Mouse (Mus musculus) 3134 (cell line): ENCODE measurements around the gene Fos.

Experiments
- DNase-seq: peaks from one replicate; pipeline ENCODE4 v3.0.0-alpha.2; 2011; ENCODE audit warnings: low spot score; ENCODE audit not compliant: insufficient read length; ENCODE audit errors: extremely low read depth

Gene Fos

GRCm38 (mm10) chr12:85486766-85487069 is 13.0 kb downstream of the Fos start:
- peak; percentile 35 for DNase-seq

DNA sequence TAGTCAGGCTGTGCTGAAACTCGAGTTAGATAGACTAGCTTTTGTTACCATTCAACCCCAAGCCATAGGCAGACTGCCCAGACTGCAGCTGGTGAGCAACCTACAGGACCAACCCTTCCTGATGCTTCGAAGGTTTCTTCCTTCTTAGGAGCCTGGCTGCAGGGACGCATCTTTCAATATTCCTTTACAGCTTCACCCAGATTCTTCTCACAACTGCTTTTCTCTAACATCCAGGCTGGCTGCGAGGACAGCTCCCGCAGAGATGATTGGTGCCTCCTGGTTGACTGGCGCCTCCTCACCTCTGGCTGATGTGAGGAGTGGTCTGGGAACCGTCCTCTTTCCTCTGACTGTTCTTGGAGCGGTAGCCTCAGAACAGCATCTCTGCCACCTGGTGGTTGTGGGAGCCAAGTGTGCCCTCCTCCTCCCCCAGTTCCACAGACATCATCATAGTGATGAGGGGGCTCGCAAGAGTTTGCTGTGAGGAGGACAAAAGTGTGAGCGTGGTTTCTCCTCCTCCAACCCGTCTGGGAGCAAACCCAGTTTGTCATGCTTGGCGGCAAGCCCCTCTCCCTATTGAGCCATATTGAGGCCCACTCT is 14.0 kb downstream of the Fos start:
- peak; percentile 55 for DNase-seq

DNA sequence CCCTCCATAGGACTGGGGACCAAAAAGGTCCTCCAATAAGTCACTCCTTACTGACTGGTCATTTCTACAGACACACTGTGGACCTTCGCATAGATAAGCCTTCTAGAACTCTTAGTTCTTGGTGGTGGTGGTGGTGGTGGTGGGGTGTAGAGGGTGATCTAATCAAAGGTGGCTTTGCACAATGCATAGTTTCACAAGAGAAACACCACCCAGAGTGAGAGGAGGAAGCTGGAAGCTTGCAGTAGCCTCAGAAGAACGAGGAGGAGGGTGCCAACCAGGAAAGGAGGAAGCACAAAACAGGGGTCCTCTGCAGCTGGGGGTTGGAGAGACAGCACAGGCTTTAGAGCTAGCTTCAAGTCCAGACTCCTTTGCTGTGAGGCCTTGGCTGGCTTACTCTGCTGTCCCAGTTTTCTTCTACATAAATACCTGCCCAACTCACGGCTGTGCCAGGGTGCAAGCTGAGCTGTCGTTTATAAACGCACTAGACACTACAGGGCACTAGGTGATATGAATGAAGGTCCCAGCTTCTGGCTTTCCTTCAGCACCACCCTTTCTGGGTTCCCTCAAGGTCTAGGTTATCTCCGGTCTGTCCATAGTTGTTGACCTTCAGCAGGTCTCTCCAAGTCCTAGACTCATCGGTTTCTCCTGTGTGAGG is 15.7 kb downstream of the Fos start:
- DNase-seq = no peak

- no peak for DNase-seq
These were observed 16.6 kb downstream of the Fos start for GRCm38 (mm10) chr12:85490096-85490820.

GRCm38 (mm10) chr12:85490991-85491390 is 17.3 kb downstream of the Fos start:
- DNase-seq = no peak

- peak; percentile 58 for DNase-seq
These were observed 18.5 kb downstream of the Fos start for GRCm38 (mm10) chr12:85492084-85492645.

DNA sequence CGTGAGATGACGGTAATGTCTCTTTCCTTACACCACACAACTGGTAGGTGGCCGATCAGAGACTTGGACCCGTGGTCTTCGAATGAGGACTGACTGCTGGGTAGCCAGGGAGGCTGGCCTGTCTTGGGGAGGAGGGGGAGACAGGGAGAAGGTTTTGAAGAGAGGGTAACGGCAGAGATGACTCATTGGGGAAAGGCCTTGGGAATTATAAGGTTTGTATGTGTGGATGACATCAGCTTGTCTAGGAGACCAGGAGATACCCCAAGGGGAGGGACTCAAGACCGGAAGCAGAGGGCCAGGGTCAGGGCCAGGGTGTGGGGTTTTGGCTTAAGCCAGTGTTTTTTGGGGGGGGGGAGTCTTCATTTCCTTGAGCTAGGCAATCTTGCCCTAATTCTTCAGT is 22.6 kb downstream of the Fos start:
- DNase-seq = no peak

GRCm38 (mm10) chr12:85496755-85497154 is 23.1 kb downstream of the Fos start:
- DNase-seq = peak; percentile 47

DNA sequence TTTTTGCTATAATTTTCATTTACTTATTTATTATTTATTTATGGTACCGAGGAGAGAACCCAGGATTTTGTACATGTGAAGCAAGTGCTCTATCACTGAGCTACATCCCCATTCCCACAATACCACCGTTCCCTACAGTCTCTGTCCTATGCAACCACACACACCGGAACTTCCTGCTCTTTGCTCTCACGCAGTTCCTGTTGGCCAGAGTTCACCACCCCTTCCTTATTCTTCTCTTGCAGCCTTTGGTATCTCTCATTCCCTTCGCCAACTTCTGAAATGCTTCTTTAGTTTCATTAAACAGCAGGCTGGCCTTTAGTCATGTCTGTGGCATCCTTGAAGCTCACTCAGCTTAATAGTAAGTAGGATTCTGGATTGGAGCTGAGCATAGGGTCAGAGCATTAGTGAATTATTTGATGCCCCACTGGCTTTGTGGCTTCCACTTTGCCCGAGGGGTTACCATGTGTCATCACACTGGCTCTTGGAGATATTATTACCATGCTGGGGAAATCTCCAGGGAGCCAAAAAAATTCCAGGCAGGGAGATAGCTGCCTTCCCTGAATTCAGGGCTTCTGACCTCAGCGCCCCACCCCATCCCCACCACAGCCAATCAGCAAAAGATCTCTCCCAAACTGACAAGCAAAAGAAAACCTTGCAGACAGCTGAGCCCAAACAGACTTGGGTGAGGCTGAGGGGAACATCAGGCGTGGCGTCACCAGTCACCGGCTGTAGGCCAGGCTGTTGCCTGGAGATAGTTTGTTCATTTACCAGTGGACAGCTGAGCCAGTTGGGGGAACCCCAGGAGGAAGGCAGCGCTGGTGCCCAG is 23.8 kb downstream of the Fos start:
- DNase-seq = peak; percentile 82

DNA sequence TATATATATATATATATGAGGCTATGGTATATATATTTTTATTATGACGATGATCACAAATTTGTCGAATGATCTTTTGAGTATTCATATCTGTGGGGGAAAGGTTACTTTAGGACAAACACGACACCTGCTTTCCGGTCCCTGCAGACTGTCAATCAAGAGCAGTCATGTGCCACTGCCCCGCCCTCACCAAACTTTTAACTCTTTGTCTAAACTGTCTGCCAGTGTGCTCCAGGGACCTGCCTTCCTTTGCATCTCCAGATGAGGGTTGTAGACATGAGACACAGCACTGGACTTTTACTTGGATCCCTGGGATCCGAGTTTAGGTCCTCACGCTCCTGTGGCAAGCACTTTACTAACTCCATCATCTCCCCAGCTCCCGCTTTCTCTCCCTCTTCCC is 25.3 kb downstream of the Fos start:
- DNase-seq = no peak

DNA sequence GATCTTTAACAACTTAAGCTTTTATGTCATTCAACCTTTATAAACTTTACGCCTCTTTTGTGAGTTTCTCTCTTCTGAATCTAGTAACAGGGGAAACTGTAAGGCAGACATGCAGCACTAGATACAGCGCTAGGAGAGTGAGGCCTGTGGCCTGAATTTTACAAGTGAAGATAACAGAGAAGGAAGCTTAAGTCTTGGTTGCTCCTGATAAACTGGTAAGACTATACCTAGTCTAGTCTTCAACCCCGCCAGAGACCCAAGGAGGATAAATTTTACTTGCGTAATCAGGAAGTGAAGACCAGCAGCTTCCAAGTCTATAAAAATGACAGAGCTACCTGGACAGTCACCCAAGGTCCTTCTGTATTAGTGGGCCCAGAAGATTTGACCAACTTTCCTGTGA is 29.0 kb downstream of the Fos start:
- no peak for DNase-seq

- DNase-seq = no peak
These were observed 34.5 kb downstream of the Fos start for GRCm38 (mm10) chr12:85508235-85508634.

DNA sequence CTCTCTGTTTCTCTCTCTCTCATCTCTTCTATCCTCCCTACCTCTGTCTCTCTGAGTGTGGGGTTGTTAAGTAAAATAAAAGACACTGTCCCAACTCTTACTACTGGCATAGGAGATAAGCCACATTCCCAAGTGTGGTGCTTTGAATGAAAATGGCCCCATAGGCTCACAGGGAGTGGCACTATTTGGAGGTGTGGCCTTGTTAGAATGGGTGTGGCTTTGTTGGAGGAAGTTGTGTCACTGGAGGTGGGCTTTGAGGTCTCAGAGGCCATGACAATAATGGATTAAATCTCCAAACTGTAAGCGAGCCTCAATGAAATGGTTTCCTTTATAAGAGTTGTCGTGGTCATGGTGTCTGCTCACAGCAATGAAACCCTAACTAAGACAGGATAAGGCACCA is 36.3 kb downstream of the Fos start:
- DNase-seq = no peak

GRCm38 (mm10) chr12:85513789-85514447 is 40.2 kb downstream of the Fos start:
- DNase-seq = no peak

- DNase-seq = no peak
These were observed 41.3 kb downstream of the Fos start for GRCm38 (mm10) chr12:85514958-85515357.

- DNase-seq = no peak
These were observed 42.2 kb downstream of the Fos start for GRCm38 (mm10) chr12:85515865-85516264.

DNA sequence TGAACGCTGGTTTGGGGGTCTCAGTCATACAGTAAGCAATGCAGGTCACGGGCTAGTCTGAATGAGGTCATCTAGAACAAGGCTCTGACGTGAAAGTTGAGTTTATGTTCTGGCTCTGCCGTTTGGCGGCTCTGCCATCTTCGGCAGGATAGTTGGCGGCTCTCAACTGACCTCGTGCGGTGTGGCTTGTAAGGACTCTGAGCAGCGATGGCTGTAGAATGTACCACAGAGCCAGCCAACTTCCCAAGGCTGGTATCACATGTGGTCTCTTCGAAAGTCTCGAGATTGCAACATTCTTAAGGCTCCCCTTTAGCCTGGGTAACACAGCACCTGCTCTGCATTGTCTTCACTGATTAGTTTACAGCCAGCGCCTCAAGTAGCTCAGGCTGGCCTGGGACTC is 43.6 kb downstream of the Fos start:
- DNase-seq = no peak

DNA sequence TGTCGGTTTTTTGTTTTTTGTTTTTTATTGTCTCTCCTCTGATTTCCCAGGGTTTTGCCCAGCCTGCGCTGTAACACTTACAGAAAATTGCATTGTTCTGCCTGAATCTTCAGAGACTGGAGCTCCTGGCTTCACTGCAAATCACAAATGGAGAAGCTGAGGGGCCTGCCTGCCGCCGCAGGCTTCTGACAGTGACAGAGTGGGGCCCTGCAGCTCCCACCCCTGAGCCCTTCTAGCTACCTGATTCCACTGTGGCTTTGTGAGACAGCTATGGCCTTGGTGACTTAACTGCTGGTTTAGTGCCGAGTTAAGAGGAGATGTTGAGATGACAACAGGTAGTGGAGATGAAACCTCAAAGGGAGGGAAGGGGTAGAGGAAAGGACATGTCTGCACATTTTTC is 44.3 kb downstream of the Fos start:
- no peak for DNase-seq

- DNase-seq = peak; percentile 39
These were observed 45.9 kb downstream of the Fos start for GRCm38 (mm10) chr12:85519553-85519952.

DNA sequence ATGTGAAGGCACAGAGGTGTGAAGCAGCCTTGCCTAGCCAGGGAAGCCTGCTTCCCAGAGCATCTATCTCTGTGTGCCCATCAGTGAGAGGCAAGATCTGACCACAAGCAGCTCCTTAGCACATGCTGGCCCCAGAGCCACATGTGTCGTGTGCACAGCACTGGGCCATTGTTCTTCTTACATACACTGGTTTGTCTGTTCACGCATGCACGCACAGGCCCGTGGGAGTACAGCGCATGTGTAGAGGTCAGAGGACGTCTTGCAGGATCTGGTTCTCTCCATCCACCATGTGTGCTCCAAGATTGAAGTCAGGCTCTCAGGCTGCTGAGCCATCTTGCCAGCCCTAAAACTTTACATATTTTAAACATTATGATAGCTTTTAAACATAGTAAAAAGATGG is 47.4 kb downstream of the Fos start:
- DNase-seq = no peak

- DNase-seq = no peak
These were observed 48.0 kb downstream of the Fos start for GRCm38 (mm10) chr12:85521673-85522072.
